Mouse (Mus musculus) heart, adult 2 months (tissue): Measurements from ENCODE around the gene Zfp64. TPM values are rescaled to one million over a fixed set of nuclear protein-coding genes. Genes with fewer than 3 reads are reported as not detected.

Source experiments
- DNase-seq, 2 experiments: peaks; one replicate each; pipeline ENCODE4 v3.0.0; 2021
- H3K27ac ChIP-seq: fragments of 200-600 bp; 2 replicates; pipeline ENCODE4 v1.8.1; 2022
- H3K27me3 ChIP-seq: fragments of 200-500 bp; 2 replicates; pipeline ENCODE4 v1.6.1; 2012; ENCODE audit warnings: mild to moderate bottlenecking, low read length, inconsistent platforms, mixed read lengths; ENCODE audit not compliant: control insufficient read depth, insufficient read depth
- H3K36me3 ChIP-seq: fragments of 200-500 bp; 2 replicates; pipeline ENCODE4 v1.6.1; 2012; ENCODE audit warnings: low read length, inconsistent platforms; ENCODE audit not compliant: control insufficient read depth, insufficient read depth
- H3K4me1 ChIP-seq: fragments of 200-500 bp; 2 replicates; pipeline ENCODE4 v1.6.1; 2011; ENCODE audit warnings: low read length; ENCODE audit not compliant: control insufficient read depth, insufficient read depth
- H3K4me3 ChIP-seq: fragments of 200-600 bp; 2 replicates; pipeline ENCODE4 v1.8.1; 2022
- H3K79me2 ChIP-seq: fragments of 200-500 bp; replicated peaks from 2 replicates; pipeline ENCODE4 v1.6.1; 2012; ENCODE audit warnings: mild to moderate bottlenecking, inconsistent platforms, low read length, moderate library complexity, mixed read lengths; ENCODE audit not compliant: control insufficient read depth, insufficient read depth
- H3K9ac ChIP-seq: fragments of 200-500 bp; 2 replicates; pipeline ENCODE4 v1.6.1; 2012; ENCODE audit warnings: low read depth, mild to moderate bottlenecking, control low read depth, inconsistent platforms, low read length, mixed read lengths
- CTCF ChIP-seq: fragments of 200-600 bp; IDR thresholded peaks from 2 replicates; pipeline ENCODE4 v1.8.1; 2022; ENCODE audit warnings: antibody characterized with exemption, mild to moderate bottlenecking, moderate library complexity
- EP300 ChIP-seq: fragments of 200-500 bp; IDR thresholded peaks from 2 replicates; pipeline ENCODE4 v1.6.1; 2011; ENCODE audit warnings: low read depth, low read length, control low read depth; ENCODE audit not compliant: insufficient read depth
- POLR2A ChIP-seq: fragments of 200-500 bp; IDR thresholded peaks from 2 replicates; pipeline ENCODE4 v1.6.1; 2011; ENCODE audit warnings: mild to moderate bottlenecking, low read depth, low read length, control low read depth; ENCODE audit not compliant: insufficient read depth
- WGBS: fragments of 180-500 bp; shearing (Covaris S2); methylation state at CpG from one replicate; pipeline ENCODE4 v1.1.7; 2018; 5-methylcytosine and 5-hydroxymethylcytosine counted together
- intact Hi-C: fragments of 180-260 bp; cut with DNase I; formaldehyde crosslinking; loops from one replicate; pipeline ENCODE4 v1.15.1; 2025
- polyA plus RNA-seq: library from polyadenylated mRNA; depleted of rRNA; stranded (reverse); fragments of >200 nt; gene quantifications from 2 replicates; pipeline ENCODE4 v1.2.3, GENCODE M21; 2012
- total RNA-seq, 2 experiments: library from RNA; stranded (reverse); gene quantifications; 2 replicates each; pipeline ENCODE4 v1.2.3; 2021

Gene Zfp64
- total and polyA plus RNA-seq, 3 experiments = 6.6 to 10.1 (median 7.8) TPM

DNA sequence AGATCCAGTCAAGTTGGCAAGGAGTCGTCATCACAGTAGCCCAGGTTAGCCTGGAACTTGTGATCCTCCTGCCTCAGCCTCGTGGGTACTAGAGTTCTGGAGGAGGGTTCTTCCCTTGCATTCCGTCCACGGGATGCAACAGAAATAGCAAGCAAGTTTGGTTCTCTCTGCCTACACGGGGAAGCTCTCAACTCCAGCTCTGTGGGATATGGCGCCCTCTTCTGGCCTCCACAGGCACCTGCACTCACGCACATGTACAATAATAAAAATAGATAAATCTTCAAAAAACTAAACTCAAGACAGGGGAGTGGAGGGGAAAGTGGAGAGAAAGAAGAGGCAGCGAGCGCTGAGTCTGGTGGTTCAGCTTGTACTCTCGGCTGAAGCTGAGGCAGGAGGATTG, 75.8 kb downstream of the Zfp64 start:
- H3K36me3 ChIP-seq = no peaks in the 10 kb centered on the region
- intact Hi-C loops = loop anchor here (10.0 kb wide), 2 partner anchors 115 to 185 kb away; partner anchors contain the start of gene Sall4
- H3K4me1 ChIP-seq = no peaks in the 10 kb centered on the region
- H3K9ac ChIP-seq = no peak overlapping the region
- TF ChIP-seq POLR2A (no peak), CTCF (peak; percentile 8; the same call in 1 of the 2 replicates)
- no peak for DNase-seq
- H3K27me3 ChIP-seq = no peaks in the 10 kb centered on the region
- WGBS = 79% methylated on average over 10 of the region's 10 CpGs
- H3K4me3 ChIP-seq = no peak overlapping the region
- no peaks in the 10 kb centered on the region for H3K79me2 ChIP-seq
- no peak overlapping the region for H3K27ac ChIP-seq

DNA sequence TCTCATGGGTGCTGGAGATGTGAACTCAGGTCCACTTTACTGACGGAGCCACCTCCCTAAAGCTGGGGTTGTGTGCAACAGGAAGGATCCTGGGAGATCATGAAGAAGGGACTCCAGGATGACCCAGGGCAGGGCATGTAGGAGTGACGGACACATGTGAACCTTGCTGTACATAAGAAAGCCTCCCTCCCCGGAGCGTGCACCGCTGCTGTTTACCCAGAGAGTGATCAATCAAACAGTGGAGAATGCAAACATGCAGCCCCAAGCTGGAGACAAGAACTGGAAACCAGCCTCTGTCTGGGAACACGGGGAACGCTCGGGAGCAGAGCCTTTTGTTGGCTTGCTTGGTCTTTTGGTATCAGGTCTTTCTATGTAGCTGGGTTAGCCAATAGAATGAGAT, 76.7 kb downstream of the Zfp64 start:
- Histone ChIP-seq H3K79me2 (no peaks in the 10 kb centered on the region), H3K36me3 (no peaks in the 10 kb centered on the region), H3K9ac (no peak overlapping the region), H3K27ac (no peak overlapping the region), H3K4me1 (no peaks in the 10 kb centered on the region), H3K27me3 (no peaks in the 10 kb centered on the region), H3K4me3 (no peak overlapping the region)
- intact Hi-C loops = loop anchor here (10.0 kb wide), 2 partner anchors 114 to 184 kb away; partner anchors contain the start of gene Sall4
- TF ChIP-seq POLR2A (no peak), EP300 (no peak), CTCF (no peak)
- 85% methylated on average over 8 of the region's 8 CpGs for WGBS
- no peak for DNase-seq

DNA sequence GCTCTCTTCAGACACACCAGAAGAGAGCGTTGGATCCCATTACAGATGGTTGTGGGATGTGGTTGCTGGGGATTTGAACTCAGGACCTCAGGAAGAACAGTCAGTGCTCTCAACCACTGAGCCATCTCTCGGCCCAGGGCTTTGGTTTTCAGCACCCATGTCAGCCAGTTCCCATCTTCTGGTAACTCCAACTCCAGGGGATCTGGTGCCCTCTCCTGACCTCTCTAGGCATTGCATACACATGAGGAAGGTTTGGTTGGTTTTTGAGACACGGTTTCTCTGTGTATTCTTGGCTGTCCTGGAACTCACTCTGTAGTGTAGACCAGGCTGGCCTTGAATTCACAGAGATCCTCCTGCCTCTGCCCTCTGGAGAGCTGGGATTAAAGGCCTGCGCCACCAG, 77.2 kb downstream of the Zfp64 start:
- H3K27ac ChIP-seq = no peak overlapping the region
- H3K79me2 ChIP-seq = no peaks in the 10 kb centered on the region
- no peaks in the 10 kb centered on the region for H3K27me3 ChIP-seq
- 78% methylated on average over 4 of the region's 4 CpGs for WGBS
- no peak for DNase-seq
- no peaks in the 10 kb centered on the region for H3K36me3 ChIP-seq
- no peak overlapping the region for H3K9ac ChIP-seq
- H3K4me1 ChIP-seq = no peaks in the 10 kb centered on the region
- intact Hi-C loops = loop anchor here (10.0 kb wide), 2 partner anchors 113 to 183 kb away; partner anchors contain the start of gene Sall4
- no peak overlapping the region for H3K4me3 ChIP-seq
- TF ChIP-seq EP300 = no peak
- TF ChIP-seq CTCF = peak; percentile 31
- TF ChIP-seq POLR2A = no peak

DNA sequence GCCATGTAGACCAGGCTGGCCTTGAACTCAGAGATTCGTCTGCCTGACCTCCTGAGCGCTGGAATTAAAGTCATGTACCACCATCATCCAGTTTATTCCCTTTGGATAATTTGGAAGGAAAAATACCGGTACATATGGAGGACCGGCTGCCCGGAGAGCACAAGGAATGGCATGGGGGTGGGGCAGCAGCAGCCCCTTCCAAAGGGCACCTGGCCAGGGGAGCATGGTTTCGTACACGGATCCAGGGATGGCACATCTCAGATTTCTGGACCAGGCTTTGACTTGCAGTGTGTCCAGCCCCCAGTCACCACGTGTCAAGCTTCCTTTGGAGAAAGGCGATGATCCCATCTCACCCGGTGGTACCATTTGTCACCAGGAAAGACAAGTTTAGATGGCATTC, 78.8 kb downstream of the Zfp64 start:
- H3K27me3 ChIP-seq = no peaks in the 10 kb centered on the region
- no peak overlapping the region for H3K4me3 ChIP-seq
- no peaks in the 10 kb centered on the region for H3K36me3 ChIP-seq
- intact Hi-C loops = loop anchor here (10.0 kb wide), 2 partner anchors 112 to 182 kb away; partner anchors contain the start of gene Sall4
- H3K27ac ChIP-seq = no peak overlapping the region
- no peak overlapping the region for H3K9ac ChIP-seq
- H3K4me1 ChIP-seq = no peaks in the 10 kb centered on the region
- no peak for TF ChIP-seq POLR2A
- H3K79me2 ChIP-seq = no peaks in the 10 kb centered on the region
- WGBS = 86% methylated on average over 10 of the region's 10 CpGs
- DNase-seq = no peak

DNA sequence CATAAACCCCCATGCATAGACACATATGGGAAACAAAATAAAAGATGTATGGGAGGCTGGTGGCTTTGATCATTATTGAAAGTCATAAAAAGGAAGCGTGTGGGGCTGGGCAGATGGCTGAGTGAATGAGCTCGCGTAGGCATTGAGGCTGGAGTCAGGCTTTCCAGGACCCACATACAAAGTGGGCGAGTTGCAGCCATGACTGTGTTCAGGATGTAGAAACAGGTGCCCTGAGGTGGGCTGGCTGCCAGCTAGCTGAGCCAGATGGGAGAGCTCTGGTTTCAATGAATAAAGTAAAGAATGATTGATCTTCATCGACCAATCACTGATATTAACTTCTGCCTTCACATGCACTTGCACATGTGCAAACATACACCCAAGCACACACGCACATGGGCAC, 80.9 kb downstream of the Zfp64 start:
- no peak for TF ChIP-seq CTCF
- TF ChIP-seq POLR2A = no peak
- no peak for TF ChIP-seq EP300
- no peak for DNase-seq
- Histone ChIP-seq H3K36me3 (no peaks in the 10 kb centered on the region), H3K27me3 (no peaks in the 10 kb centered on the region), H3K4me1 (no peaks in the 10 kb centered on the region), H3K9ac (no peak overlapping the region), H3K79me2 (no peaks in the 10 kb centered on the region), H3K27ac (no peak overlapping the region), H3K4me3 (no peak overlapping the region)
- intact Hi-C loops = loop anchor here (10.0 kb wide), 2 partner anchors 110 to 180 kb away; partner anchors contain the start of gene Sall4
- WGBS = 90% methylated on average over 6 of the region's 6 CpGs

DNA sequence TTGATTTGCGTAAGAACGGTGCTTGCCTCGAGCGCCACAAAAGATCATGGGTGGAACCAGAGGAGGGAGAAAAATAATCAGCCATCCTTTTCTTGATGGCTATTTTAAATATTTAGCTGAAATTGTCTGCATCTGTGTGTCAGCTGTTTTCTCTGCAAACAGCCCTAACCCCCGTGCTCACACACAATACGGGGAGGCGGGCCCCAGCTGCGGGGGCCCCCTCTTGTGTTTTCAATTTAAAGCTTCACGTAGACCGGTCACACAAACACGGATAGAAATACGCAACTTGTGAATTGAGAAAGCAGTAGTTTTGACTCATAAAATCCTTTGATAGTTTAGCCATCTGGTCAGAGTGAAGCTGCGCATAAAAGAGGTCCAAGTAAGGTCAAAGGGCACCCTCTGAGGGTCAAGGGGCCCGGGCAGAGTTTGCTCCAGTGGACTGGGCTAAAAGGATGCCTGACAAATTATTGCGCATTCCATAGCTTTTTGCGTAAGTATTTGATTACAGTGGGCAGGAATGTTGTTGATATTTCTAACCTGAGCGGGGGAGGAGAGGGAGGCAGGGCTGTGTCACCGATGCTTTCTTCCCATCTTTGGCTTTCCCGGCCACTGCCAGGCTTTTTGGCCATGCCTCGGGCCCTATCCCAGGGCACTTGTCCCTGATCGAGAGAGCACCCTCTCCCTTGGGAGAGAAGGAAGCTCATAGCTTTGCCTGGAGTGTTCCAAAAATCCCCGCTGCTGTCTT, 83.4 kb downstream of the Zfp64 start:
- Histone ChIP-seq H3K27ac (no peak overlapping the region), H3K27me3 (no peaks in the 10 kb centered on the region), H3K9ac (no peak overlapping the region), H3K79me2 (no peaks in the 10 kb centered on the region), H3K4me1 (no peaks in the 10 kb centered on the region), H3K36me3 (no peaks in the 10 kb centered on the region), H3K4me3 (no peak overlapping the region)
- DNase-seq = no peak
- intact Hi-C loops = loop anchor here (10.0 kb wide), 2 partner anchors 107 to 177 kb away; partner anchors contain the start of gene Sall4
- WGBS = 64% methylated on average over 22 of the region's 22 CpGs
- TF ChIP-seq POLR2A (no peak), EP300 (no peak), CTCF (no peak)
